Mouse (Mus musculus): ENCODE results near the gene Ercc1. TPM values are rescaled to one million over a fixed set of nuclear protein-coding genes. Genes with fewer than 3 reads are reported as not detected.
A peak's percentile ranks its signal among the peaks of the same experiment; 100 is the strongest.

The Ercc1 gene
- polyA plus RNA-seq, 3 experiments from 2014 or later, result 51.1 to 68.7 (median 55.2) TPM

GRCm38 (mm10) chr7:19375368-19375767 is 30.8 kb downstream of the Ercc1 start:
- ATAC-seq, result no peak

DNA sequence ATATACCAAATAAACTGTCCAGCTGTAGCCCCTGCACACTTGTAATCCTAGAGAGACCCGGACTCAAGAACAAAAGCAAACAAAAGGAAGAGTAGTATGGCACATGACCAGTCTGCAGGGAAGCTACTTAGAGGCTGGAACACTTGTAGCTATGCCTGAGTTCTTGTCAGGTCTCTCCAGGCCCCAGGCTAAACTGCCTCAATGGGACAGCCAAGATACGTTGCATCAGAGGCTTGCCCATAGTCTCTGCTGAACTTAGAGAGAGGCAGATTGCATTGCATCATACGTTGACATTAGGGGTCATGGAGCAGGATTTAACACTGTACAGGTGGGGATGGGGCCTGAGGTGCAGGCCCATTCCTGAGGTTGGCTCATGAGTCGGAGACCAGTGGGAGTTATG is 31.4 kb downstream of the Ercc1 start:
- no peak for ATAC-seq

DNA sequence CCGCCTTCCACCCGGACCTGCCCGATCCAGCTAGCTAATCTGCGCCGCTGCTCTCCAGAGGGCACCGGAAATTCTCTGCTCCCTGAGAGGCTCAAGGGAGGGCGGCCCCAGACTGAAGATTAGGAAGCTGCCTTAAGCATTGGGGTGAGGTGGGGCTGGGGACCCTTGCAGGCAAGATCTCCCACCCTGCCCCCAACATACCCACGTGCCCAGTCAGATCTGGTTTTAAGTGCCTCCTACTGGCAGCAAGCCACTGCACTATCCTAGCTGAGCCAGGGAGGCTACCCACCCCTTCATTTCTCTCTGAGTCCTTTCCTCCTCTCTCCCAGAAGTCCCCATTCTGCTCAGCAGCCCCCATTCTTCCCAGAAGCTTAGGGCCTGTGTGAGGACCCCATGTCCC is 33.5 kb downstream of the Ercc1 start:
- ATAC-seq, result no peak

DNA sequence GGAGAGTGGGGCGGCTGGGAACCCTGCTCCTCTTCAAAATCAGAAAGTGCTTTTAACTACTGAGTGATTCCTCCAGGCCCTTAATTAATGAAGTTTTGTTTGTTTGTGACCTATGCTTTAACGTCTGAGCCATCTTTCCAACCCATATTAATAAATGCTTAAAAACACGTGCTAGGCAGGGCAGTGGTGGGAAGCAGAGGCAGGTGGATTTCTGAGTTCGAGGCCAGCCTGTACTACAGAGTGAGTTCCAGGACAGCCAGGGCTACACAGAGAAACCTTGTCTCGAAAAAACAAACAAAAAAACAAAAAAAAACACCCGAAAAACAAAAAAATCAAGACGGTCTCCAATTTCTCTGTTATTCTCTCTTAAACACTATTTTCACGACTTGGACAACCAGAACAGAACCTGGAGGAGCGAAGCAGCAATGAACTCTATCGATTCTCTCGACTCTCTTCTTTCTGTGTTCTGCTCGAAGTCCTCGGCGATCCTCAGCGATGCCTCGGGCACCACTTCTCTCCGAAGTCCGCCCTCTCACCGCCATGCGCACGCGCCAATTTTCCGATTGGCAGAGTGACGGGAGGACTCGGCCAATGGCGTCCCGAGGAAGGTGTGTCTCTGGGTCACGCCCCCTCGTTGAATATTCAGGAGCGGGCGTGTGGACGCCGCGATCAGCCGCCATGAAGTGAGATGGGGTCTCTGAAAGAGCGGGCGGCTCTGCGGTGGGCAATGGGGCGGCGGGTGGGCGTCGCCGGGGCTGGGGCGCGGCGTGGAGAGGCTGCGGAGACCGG is 37.0 kb downstream of the Ercc1 start, which contains the start of gene Ercc2:
Gene Ercc2 (plus strand): TSS at position 634 of the 789 bp plus-strand sequence.
- ATAC-seq, result peak; percentile 100

GRCm38 (mm10) chr7:19382166-19382541 is 37.6 kb downstream of the Ercc1 start:
- ATAC-seq, result no peak

DNA sequence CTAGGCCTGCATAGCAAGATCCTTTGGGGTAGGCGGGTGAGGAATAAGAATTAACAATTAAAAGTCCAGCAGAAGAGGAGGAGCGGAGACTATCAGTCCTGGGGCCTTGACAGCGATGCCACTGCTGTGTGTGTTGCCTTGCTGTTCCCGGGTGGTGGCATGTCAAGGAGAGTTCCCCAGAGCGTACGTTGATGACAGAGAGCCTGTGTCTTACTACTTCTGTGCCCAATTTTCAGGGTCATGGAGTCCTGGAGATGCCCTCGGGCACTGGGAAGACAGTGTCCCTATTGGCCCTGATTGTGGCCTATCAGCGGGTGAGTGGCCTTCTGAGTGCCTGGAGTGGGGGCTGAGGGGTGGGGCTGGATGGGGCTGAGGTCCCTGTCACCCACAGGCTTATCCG is 39.1 kb downstream of the Ercc1 start:
- ATAC-seq, result no peak

- ATAC-seq, result no peak
These were observed 44.3 kb downstream of the Ercc1 start for GRCm38 (mm10) chr7:19388699-19389413.

DNA sequence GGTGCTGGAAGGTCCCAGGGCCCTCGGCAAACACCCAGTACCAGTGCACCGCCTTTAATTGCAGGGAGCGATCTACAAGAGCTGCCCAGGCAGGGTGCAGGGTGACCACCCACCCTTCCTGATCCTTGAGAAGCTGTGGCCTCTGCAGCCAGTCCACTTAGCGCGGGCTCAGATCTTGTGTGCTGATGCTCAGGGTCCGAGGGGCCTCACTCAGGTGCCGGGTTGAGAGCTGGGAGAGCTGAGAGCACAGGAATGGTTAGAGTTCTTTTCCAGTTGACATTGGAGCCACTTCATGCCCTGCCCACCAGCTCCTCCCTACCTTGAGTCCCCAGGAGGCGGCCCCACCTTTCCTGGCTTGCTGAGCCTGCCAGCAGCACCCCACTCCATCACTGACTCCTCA is 49.9 kb downstream of the Ercc1 start:
- no peak for ATAC-seq

DNA sequence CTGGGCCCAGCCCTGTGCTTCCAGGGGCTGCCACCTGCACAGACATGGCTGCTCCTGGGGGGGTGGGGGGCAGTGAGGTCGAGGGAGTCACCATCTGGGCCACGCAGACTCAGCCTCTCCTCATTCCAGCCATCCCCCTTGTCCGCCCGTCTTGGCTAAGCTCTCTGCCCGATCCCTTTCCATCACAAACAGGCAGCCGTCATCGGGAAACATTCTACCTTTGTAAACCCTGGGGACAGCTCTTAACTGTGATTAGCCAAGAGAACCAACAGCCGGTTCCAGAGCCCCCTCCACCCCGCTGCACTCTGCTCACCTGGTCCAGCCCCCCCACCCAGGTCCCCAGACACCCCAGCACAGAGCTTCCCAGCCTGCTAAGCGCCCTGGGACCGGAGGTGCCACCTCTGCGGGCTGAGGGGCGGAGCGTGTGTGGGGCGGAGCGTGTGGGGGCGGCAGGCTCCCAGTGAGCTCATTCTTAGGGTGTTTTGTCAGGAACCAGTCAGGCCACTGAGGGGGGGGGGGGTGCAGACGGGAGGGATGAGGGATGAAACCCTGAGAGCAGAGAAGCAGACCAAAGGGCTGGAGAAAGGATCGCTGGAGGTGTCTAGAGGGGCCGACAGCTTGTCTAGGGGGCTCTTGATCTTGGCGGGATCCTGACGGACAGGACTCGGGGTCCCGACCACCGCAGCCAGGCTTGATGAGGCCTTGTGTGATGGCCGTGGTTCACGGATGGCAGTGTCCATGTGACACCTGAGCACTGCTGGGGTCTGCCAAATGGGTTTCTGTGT is 55.1 kb downstream of the Ercc1 start:
- ATAC-seq, result peak; percentile 63

- ATAC-seq, result no peak
These were observed 56.4 kb downstream of the Ercc1 start for GRCm38 (mm10) chr7:19400946-19401345.

DNA sequence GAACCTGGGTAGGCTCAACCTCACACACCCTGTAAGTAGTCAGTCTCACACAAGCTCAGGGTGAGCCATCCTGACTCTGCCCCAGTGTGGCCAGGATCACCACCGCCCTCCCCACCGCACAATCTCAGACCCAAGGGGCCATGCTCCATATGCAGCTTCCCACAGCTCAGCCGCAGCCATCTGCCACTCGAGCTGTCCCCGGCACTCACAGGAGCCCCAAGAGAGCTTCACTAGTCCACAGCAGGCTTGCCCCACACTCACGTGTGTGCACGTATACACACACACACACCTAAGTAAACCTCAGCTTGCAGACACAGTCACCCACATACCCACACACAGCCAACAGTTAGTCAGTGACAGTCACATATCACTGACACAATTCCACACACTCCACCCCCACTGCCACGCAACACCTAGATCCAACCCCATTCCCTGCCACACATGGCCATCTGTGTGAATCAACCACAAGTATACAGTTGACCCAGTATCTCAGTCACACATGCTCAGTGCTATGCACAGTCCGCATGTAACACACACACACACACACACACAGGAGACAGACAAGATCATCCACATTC is 58.0 kb downstream of the Ercc1 start:
- ATAC-seq, result no peak

DNA sequence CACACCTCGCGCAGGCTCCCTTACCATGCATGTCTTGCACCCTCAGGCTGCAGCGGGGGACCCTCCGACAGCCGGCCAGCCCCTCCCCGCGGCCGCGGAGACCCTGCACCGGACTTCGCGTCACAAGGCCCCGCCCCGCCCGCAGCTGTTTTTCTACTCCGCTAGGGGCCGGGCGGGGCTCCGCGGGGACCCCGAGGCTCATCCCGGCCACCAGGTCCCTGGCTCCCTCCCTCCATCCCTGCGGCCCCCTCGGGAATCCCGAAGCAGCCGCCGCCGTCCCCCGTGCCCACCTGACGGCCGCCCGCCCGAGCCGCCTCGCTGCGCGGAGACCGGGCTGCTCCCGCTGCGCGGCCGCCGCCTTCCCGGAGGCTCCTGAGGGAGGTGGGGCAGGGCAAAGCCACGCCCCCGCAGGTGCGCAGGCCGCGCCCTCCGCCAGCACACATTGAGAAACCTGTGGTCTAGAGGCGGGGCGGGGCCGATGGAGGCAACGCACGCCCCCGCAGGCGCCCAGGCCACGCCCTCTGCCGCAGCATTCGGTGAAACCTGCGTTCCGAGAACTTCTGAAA is 59.2 kb downstream of the Ercc1 start, which contains the start of gene Klc3:
Gene Klc3 (minus strand): TSS at position 374 of the 566 bp plus-strand sequence.
- peak; percentile 75 for ATAC-seq

- ATAC-seq, result no peak
These were observed 59.9 kb downstream of the Ercc1 start, which contains the start of gene Ckm for GRCm38 (mm10) chr7:19404476-19404875. Gene Ckm (plus strand): TSS chr7:19404776.

GRCm38 (mm10) chr7:19405417-19405816 is 60.8 kb downstream of the Ercc1 start:
- peak; percentile 66 for ATAC-seq

Other genes with a start within 250 kb of the Ercc1 start
- gene Gm4969, start 226.4 kb upstream of the Ercc1 start, polyA plus RNA-seq (2017; shearing (Covaris generic)), result under 1 TPM in 1 of 3 experiments, not detected in 2; 0.11 TPM
- gene Fbxo46, start 224.9 kb upstream of the Ercc1 start, polyA plus RNA-seq (2017; shearing (Covaris generic)), result 10 to 100 TPM; 18.3 to 20.6 (median 20.0) TPM
- gene Qpctl, start 195.5 kb upstream of the Ercc1 start, polyA plus RNA-seq (2017; shearing (Covaris generic)), result 10 to 100 TPM in 1 of 3 experiments, 1 to 10 TPM in 2; 7.7 to 10.0 (median 8.5) TPM
- 10 to 100 TPM; 73.5 to 94.3 (median 75.9) TPM for gene Snrpd2, start 195.1 kb upstream of the Ercc1 start, polyA plus RNA-seq (2017; shearing (Covaris generic))
- gene Gipr, start 178.7 kb upstream of the Ercc1 start, polyA plus RNA-seq (2017; shearing (Covaris generic)), result not detected
- gene Eml2, start 168.4 kb upstream of the Ercc1 start, polyA plus RNA-seq (2017; shearing (Covaris generic)), result 10 to 100 TPM; 10.2 to 16.5 (median 16.5) TPM
- under 1 TPM in 1 of 3 experiments, not detected in 2; 0.13 TPM for gene Gpr4, start 132.2 kb upstream of the Ercc1 start, polyA plus RNA-seq (2017; shearing (Covaris generic))
- 10 to 100 TPM; 14.3 to 20.8 (median 16.6) TPM for gene Opa3, start 116.4 kb upstream of the Ercc1 start, polyA plus RNA-seq (2017; shearing (Covaris generic))
- 100 to 1,000 TPM in 1 of 3 experiments, 10 to 100 TPM in 2; 74.0 to 103 (median 94.6) TPM for gene Vasp, start 73.0 kb upstream of the Ercc1 start, polyA plus RNA-seq (2017; shearing (Covaris generic))
- 1 to 10 TPM in 2 of 3 experiments, under 1 TPM in 1; 0.74 to 3.1 (median 2.1) TPM for gene Ppm1n, start 64.7 kb upstream of the Ercc1 start, polyA plus RNA-seq (2017; shearing (Covaris generic))
- gene Rtn2, start 62.2 kb upstream of the Ercc1 start, polyA plus RNA-seq (2017; shearing (Covaris generic)), result not detected
- gene Fosb, start 34.7 kb upstream of the Ercc1 start, polyA plus RNA-seq (2017; shearing (Covaris generic)), result 1 to 10 TPM in 2 of 3 experiments, under 1 TPM in 1; 0.98 to 8.0 (median 2.0) TPM
- 10 to 100 TPM in 2 of 3 experiments, 1 to 10 TPM in 1; 8.9 to 22.4 (median 17.6) TPM for gene Cd3eap, start 14.7 kb downstream of the Ercc1 start, polyA plus RNA-seq (2017; shearing (Covaris generic))
- gene Ppp1r13l, start 15.0 kb downstream of the Ercc1 start, polyA plus RNA-seq (2017; shearing (Covaris generic)), result not detected
- gene Ercc2, start 37.2 kb downstream of the Ercc1 start, polyA plus RNA-seq (2017; shearing (Covaris generic)), result 10 to 100 TPM in 2 of 3 experiments, 1 to 10 TPM in 1; 7.8 to 10.9 (median 10.8) TPM
- 1 to 10 TPM; 1.5 to 4.8 (median 2.7) TPM for gene Klc3, start 59.3 kb downstream of the Ercc1 start, polyA plus RNA-seq (2017; shearing (Covaris generic))
- gene Ckm, start 60.0 kb downstream of the Ercc1 start, polyA plus RNA-seq (2017; shearing (Covaris generic)), result under 1 TPM in 1 of 3 experiments, not detected in 2; 0.25 TPM
- 1 to 10 TPM in 1 of 3 experiments, under 1 TPM in 2; 0.87 to 1.3 (median 0.89) TPM for gene Mark4, start 114.0 kb downstream of the Ercc1 start, polyA plus RNA-seq (2017; shearing (Covaris generic))
- not detected for gene Exoc3l2, start 118.6 kb downstream of the Ercc1 start, polyA plus RNA-seq (2017; shearing (Covaris generic))
- under 1 TPM; 0.63 to 0.99 (median 0.65) TPM for gene Bloc1s3, start 163.6 kb downstream of the Ercc1 start, polyA plus RNA-seq (2017; shearing (Covaris generic))
- 10 to 100 TPM; 24.6 to 47.8 (median 43.3) TPM for gene Trappc6a, start 163.6 kb downstream of the Ercc1 start, polyA plus RNA-seq (2017; shearing (Covaris generic))
- not detected for gene Nkpd1, start 173.1 kb downstream of the Ercc1 start, polyA plus RNA-seq (2017; shearing (Covaris generic))
- 1 to 10 TPM; 2.5 to 5.3 (median 2.8) TPM for gene Ppp1r37, start 218.3 kb downstream of the Ercc1 start, polyA plus RNA-seq (2017; shearing (Covaris generic))
- 1 to 10 TPM in 2 of 3 experiments, under 1 TPM in 1; 0.87 to 2.3 (median 2.0) TPM for gene Zfp296, start 232.5 kb downstream of the Ercc1 start, polyA plus RNA-seq (2017; shearing (Covaris generic))
- gene Gemin7, start 232.8 kb downstream of the Ercc1 start, polyA plus RNA-seq (2017; shearing (Covaris generic)), result 100 to 1,000 TPM in 1 of 3 experiments, 10 to 100 TPM in 2; 77.6 to 107 (median 89.0) TPM

All from inflammation-experienced regulatory T-cells, adult 6 months (primary cell).